Mouse (Mus musculus) A20 (cell line): ENCODE results near the gene Six5.

Experiments
- DNase-seq: peaks from one replicate; pipeline ENCODE4 v3.0.0-alpha.2; 2011; ENCODE audit warnings: low read depth, low spot score

The Six5 gene

DNA sequence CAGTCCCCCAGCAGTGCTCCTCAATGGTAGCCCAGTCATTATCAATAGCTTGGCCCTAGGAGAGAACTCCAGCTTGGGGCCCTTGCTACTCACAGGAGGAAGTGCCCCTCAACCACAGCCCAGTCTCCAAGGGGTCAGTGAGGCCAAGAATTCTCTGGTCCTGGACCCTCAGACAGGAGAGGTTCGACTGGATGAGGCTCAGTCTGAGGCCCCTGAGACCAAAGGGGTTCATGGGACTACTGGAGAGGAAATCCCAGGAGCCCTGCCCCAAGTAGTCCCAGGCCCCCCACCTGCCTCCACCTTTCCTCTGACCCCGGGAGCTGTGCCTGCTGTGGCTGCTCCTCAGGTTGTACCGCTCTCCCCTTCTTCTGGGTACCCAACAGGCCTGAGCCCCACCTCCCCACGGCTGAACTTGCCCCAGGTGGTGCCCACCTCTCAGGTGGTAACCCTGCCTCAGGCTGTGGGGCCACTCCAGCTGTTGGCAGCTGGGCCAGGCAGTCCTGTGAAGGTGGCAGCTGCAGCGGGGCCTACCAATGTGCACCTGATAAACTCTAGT is 2.1 kb downstream of the Six5 start:
- DNase-seq: no peak

DNA sequence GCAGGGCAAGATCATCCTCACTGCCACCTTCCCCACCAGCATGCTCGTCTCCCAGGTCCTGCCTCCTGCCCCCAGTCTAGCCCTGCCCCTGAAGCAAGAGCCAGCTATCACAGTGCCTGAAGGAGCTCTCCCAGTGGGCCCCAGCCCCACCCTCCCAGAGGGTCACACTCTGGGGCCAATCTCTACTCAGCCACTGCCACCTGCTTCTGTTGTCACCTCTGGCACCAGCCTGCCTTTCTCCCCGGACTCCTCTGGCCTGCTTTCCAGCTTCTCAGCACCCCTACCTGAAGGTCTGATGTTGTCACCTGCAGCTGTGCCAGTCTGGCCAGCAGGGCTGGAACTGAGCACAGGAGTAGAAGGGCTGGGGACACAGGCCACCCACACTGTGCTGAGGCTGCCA is 2.8 kb downstream of the Six5 start:
- no peak for DNase-seq

DNA sequence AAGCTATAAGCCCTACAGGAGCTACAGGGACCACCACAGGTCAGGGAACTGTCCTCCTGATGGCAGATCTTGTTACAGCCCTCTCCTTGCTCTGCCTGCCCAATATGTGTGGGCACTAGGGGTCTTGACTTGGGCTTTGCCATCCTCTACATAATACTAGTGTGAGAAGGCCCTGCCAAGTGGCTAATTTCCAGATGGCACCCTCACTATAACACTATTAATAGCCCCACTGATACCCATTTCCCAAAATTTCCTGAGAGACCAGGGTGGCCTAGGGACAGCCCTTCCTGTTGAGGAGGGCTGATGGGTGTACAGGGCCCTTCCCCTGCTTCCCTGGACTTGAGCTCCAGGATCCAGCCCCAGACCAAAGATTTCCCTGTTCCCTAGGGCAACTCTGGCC is 3.5 kb downstream of the Six5 start:
- no peak for DNase-seq

DNA sequence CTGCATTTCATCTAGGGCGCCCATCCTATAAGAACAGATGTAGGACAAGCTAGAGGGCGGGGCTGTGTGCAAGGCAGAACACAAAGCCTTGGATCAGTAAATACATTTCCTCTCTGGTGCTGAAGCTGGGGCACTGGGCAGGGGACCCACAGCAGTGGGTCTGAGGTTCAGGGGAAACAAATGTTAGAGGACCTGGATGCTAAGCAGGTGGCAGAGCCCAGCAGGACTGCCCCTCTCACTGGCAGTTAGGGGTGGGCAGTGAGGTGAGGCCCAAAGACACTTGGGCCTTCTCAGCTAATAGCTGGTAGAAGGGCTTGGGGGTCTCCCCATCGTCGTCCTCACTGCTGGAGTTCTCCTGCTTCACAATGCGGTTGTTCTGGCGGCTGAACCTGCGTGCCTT is 4.4 kb downstream of the Six5 start:
- DNase-seq: no peak

DNA sequence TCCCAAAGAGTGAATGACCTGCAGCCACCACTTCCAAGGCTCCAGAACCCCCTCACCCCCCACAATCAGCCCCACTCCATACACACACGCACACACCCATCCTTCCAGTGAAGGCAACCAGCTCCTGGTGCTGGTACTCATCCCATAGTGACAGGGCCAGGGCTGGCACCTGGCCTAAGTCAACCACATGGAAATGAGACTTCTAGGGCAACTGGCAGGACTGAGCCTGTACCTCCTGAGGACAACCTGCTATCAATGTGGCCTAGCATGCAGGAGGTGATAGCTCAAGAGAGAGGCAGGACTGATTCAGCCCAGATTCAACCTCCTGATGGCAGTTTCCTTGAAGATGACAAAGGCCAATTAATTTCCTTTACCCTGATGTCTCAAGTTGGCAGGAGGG is 5.9 kb downstream of the Six5 start:
- DNase-seq: no peak

- DNase-seq: no peak
Measured at GRCm38 (mm10) chr7:19103741-19104140, 9.3 kb downstream of the Six5 start.

DNA sequence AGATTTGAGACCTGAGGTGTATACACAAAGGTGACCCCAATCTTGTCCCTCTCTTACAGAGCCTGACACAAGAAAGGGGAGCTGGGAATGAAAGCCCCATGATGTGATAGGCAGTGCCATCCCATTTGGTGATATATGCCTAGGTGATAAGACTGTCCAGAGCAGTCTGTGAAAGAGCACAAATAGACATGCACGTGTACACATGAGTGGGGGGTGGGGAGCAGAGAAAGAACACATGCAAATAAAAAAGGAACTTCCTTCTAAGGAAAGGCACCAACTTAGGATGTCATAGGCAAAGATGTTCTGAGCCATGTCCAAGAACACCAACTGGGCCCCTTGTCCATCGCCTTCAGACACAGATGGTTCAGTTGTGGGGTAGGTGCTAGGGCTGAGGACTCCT is 10.1 kb downstream of the Six5 start:
- DNase-seq: no peak

DNA sequence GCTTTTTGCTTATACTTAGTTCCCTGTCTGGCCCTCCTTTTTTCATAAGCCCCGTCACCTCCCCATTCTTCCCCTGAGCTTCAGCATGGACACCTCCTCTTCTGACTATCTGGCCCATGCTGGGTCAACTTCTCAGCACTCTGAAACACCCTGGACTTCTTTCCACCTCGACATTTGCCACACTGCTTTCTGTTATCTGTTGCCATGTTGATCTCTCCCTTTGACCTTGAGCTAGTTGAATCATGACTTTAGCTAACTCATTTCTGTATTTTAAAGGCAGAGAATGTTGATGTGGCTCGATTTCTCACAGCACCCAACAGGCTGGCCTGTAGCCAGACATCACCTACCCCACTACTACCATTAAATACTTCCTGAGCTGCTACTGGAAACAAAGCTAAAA is 13.0 kb downstream of the Six5 start:
- DNase-seq: no peak

DNA sequence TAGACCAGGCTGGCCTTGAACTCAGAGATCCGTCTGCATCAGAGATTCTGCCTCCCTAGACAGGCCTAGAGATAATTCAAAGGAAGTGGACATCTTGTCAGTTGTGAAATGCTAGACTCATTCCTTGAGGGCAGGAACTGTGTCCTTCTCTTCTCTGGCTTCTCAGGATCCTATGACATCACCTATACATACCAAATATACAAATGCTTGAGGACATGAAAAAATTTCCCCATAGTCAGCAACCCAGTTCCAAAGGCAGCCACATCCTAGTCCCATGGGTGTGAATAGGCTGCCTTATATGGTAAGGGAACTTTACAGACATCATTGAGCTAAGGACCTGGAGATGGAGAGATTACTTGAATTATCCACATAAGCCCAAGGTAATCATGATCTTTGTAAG is 15.2 kb downstream of the Six5 start:
- no peak for DNase-seq

- DNase-seq: no peak
Measured at GRCm38 (mm10) chr7:19118028-19118771, 23.8 kb downstream of the Six5 start, which contains the start of gene Gm4969. Gene Gm4969 (minus strand): TSS chr7:19118368.

GRCm38 (mm10) chr7:19119083-19119482 is 24.7 kb downstream of the Six5 start:
- DNase-seq: no peak

DNA sequence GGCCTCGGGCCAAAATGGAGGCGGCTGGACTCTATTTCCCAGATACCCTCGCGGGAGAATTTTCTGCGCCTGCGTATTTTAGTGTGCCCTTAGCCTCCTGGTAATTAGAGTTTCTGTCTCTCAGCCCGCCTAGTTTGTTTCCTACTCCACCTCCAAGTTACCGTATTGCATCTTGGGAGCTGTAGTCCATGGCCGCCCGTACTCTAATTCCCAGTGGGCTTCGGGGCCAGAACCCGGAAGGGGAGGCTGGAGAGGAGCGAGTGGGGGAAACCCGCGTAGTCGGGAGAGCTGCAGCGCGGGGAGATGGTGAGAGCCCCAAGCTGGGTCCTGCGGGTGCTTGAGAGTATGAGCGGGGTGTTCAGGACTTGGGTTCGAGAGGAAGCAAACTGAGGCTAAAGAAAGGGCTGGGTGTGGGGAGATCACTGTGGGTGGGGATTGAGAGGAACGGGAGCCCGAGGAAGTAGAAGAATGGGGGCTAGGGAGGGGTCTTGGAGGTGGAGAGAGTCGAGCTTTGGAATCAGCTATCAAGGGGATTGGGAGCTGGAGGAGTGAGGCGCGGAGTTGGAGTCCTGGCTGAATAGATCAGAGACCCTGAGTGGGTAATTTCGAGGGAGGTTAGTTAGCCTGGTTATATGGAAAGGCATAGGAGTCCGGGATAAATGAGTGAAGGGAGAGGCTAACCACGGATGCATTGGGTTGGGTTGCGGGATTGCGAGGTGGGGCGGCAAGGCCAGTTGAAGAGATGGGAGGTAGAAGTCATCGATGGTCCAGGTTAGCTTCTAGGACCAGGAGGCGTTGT is 25.4 kb downstream of the Six5 start, which contains the start of gene Fbxo46:
Gene Fbxo46 (plus strand): TSS at position 229 of the 799 bp plus-strand sequence.
- peak; percentile 96 for DNase-seq

DNA sequence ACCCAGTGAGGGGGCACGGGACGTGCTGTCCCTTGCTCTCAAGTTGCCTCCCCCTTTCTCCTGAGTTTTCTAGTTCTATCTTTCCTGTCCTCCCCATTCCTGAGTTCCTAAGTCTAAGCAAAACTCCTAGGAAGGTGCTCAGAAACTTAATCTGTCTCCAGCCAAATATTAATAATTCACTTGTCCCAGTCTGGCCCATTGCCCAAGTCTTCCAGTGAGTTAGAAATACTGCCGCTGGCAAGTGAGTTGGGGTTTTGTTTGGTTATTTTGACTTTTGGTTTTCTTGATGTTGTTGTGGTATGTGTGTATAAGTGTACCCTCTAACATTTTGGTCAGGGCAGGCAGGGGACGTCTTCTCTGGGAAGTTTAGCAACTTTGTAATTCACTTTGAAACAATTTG is 27.3 kb downstream of the Six5 start:
- DNase-seq: no peak

- no peak for DNase-seq
Measured at GRCm38 (mm10) chr7:19124713-19125112, 30.3 kb downstream of the Six5 start.

- no peak for DNase-seq
Measured at GRCm38 (mm10) chr7:19127744-19128143, 33.4 kb downstream of the Six5 start.

DNA sequence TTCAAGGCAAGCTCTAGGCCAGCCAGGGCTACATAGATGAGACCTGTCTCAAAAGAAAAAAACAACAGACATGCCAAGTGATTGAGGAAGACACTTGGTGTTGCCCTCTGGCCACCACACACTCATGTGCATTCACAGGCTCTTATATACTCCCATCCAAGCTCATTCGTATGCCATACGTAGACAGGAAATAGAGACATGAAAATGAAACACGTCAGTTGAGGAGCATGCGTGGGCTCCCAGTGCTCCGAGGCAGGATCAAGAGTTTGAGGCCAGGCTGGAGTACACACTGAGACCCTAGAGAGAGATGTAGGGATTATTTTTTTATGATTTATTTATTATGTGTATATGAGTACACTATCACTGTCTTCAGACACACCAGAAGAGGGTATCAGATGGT is 35.0 kb downstream of the Six5 start:
- DNase-seq: no peak

- DNase-seq: peak; percentile 44
Measured at GRCm38 (mm10) chr7:19130657-19131056, 36.3 kb downstream of the Six5 start.

DNA sequence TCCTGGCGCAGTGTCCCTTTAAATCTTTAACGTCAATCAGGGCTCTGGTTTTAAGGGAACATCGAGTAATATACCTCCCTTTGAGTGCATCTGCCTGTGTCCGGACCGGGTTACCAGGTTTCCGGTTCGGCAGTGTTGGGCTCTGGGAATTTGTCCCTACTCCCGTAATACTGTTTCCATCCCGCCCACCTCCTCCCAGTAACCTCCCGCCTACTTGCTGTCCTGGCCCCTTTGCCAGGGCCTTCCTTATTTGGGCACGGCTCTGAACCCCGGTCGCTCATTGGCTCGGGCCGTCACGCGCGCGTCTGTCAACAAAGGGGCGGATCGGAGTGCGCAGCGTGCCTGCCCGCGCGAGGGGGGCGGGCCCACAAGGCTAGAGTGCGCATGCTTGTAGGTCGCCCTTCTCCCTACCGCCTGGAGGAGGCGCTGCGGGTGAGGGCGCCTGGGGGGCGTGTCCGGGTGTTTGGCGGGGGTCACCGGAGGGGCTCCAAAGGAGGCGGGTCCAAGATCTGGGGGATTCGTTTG is 37.0 kb downstream of the Six5 start:
- peak; percentile 95 for DNase-seq

- no peak for DNase-seq
Measured at GRCm38 (mm10) chr7:19136168-19136567, 41.8 kb downstream of the Six5 start.

GRCm38 (mm10) chr7:19136673-19137334 is 42.4 kb downstream of the Six5 start:
- DNase-seq: no peak

- DNase-seq: peak; percentile 70
Measured at GRCm38 (mm10) chr7:19137380-19137779, 43.0 kb downstream of the Six5 start.

DNA sequence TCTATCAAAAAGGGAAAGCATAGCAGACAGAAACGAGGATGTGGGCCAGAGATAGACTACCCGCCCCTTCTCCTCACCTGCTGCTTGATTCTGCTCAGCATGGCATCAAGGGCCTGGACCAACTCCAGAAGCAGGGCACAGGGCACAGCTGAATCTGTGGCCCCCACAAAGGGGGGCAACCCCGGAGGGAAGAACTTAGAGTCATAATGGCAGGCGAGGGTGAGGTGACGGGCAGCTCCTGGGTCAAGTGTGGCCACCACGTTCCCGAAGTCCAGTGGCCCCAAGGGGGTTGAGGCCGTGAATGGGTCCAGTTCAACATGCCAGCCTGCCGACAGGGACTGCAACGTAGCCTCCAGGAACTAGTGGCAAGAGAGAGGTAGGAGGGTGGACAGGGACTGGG is 52.4 kb downstream of the Six5 start:
- no peak for DNase-seq
